Mouse (Mus musculus) kidney, postnatal 25 days (tissue): Measurements from ENCODE around the gene Hfe.
"Not testable (repeated sequence)": the region's sequence is repeated elsewhere in the genome, so short reads cannot be mapped to it uniquely, and the experiment has no call there.

Source experiments
- DNase-seq, 2 experiments: peaks; one replicate each; pipeline ENCODE4 v3.0.0; 2021; ENCODE audit warnings: mixed read lengths in 2 of 2

The Hfe gene

GRCm38 (mm10) chr13:23709714-23710373 is 810 bp downstream of the Hfe start:
- peak in 1 of 2 experiments; percentile 10 for DNase-seq

- peak in 1 of 2 experiments; percentile 34 for DNase-seq
These were observed 2.0 kb downstream of the Hfe start for GRCm38 (mm10) chr13:23708654-23709053.

- DNase-seq = no peak
These were observed 2.6 kb downstream of the Hfe start for GRCm38 (mm10) chr13:23708041-23708440.

- DNase-seq = no peak
These were observed 3.9 kb downstream of the Hfe start for GRCm38 (mm10) chr13:23706771-23707170.

- no peak for DNase-seq
These were observed 4.8 kb downstream of the Hfe start for GRCm38 (mm10) chr13:23705751-23706356.

- not testable (repeated sequence) for DNase-seq
These were observed 7.9 kb downstream of the Hfe start for GRCm38 (mm10) chr13:23702801-23703200.

GRCm38 (mm10) chr13:23702220-23702619 is 8.4 kb downstream of the Hfe start:
- DNase-seq = no peak

- DNase-seq = peak; percentile 81
These were observed 9.7 kb downstream of the Hfe start for GRCm38 (mm10) chr13:23700786-23701520.

- no peak for DNase-seq
These were observed 10.9 kb downstream of the Hfe start for GRCm38 (mm10) chr13:23699767-23700166.

- DNase-seq = no peak
These were observed 11.7 kb downstream of the Hfe start for GRCm38 (mm10) chr13:23698996-23699395.

- DNase-seq = peak; percentile 97 to 98
These were observed 12.4 kb downstream of the Hfe start, which contains the start of gene Hist1h4c for GRCm38 (mm10) chr13:23698300-23698693. Hist1h4c (minus strand) TSS chr13:23698454.

- DNase-seq = peak; percentile 45 to 61
These were observed 13.0 kb downstream of the Hfe start for GRCm38 (mm10) chr13:23697491-23698299.

GRCm38 (mm10) chr13:23696061-23696474 is 14.6 kb downstream of the Hfe start:
- DNase-seq = no peak

GRCm38 (mm10) chr13:23695514-23695913 is 15.1 kb downstream of the Hfe start, which contains the start of gene Hist1h1t:
Hist1h1t (plus strand) TSS chr13:23695814.
- no peak for DNase-seq

GRCm38 (mm10) chr13:23694956-23695355 is 15.7 kb downstream of the Hfe start:
- DNase-seq = no peak

GRCm38 (mm10) chr13:23693856-23694440 is 16.7 kb downstream of the Hfe start:
- peak; percentile 66 to 78 for DNase-seq

GRCm38 (mm10) chr13:23689459-23689858 is 21.2 kb downstream of the Hfe start:
- DNase-seq = no peak

- DNase-seq = no peak
These were observed 21.7 kb downstream of the Hfe start for GRCm38 (mm10) chr13:23688956-23689355.

GRCm38 (mm10) chr13:23687907-23688306 is 22.7 kb downstream of the Hfe start:
- DNase-seq = no peak

GRCm38 (mm10) chr13:23687181-23687580 is 23.5 kb downstream of the Hfe start:
- DNase-seq = no peak

- no peak for DNase-seq
These were observed 24.7 kb downstream of the Hfe start for GRCm38 (mm10) chr13:23685966-23686365.

- peak in 1 of 2 experiments; percentile 7 for DNase-seq
These were observed 25.4 kb downstream of the Hfe start for GRCm38 (mm10) chr13:23685121-23685861.
